Mouse (Mus musculus): ENCODE results near the gene Spem1.
"Not testable (repeated sequence)": the region's sequence is repeated elsewhere in the genome, so short reads cannot be mapped to it uniquely, and the experiment has no call there.

Gene Spem1

DNA sequence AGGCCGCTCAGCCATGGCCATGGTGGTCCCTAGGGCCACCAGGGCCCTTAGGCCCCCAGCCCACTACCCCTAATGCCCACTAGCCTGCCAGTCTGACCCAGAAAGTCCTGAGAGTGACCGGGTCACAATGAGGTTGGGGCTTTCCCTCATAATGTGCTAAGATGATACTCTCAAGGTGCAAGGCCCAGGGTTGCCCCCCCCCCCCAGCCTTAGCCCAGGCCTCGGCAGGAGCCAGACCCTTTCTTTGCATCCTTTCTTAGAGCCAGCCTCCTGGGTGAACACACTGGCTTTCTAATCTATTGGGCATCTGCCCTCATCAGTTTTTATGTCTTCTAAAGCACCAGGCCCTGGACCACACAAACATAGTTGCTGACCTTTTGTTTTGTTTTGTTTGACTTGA is at the start of gene Spem1:
Gene Spem1 (minus strand): TSS at position 101 of the 400 bp plus-strand sequence.
- DNase-seq: no peak

DNA sequence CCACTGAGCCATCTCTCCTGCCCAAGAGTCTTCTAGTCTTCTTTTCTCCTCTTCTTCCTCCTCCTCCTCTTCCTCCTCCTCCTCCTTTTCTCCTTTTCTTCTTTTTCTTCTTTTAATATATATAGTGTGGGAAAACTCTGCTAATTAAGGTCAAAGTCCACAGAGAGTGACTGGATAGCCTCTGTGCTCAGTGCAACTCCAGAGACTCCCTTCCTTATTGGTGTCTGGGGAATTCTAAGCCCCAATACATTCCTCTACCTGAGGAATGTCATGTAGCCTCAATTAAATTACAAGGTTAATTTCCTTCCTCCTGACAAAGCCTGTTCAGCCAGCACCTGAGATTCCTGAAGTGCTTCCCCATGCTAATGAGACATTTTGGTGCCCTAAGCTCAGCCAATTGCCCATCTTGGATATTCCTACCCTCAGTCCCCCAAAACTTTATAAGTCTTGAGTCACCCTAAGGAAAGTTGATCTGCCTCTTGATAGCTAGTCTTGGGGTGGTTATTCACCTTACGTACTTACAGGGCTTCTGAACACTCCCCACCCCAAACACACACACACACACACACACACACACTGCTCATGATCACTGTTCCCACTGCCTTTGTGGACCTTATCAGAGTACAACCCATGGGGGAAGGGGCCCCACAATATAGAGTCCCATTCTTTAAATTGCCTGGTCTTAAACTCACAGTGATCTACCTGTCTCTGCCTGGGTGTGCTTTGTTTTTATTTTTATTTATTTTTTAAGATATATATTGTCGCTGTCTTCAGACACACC is 48.5 kb upstream of the Spem1 start:
- DNase-seq: no peak

DNA sequence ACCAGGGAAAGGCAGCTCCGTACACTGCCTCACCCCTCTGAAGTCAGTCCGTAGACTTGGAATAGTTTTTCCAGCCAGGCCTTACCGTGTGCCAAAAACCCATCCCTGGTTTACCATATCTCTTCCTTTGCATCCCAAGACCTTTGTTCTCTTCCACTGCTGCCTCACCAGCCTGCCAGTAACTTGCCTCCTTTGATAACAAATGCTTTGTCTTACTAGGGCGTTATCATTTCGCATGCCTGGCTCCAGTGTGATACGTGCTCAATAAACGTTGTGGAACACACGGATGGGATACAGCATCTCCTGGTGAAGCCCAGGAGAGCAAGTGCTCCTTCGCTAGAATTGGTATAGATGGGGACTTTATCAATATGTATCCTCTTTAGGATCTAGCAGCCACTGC is 45.4 kb upstream of the Spem1 start:
- no peak for DNase-seq

DNA sequence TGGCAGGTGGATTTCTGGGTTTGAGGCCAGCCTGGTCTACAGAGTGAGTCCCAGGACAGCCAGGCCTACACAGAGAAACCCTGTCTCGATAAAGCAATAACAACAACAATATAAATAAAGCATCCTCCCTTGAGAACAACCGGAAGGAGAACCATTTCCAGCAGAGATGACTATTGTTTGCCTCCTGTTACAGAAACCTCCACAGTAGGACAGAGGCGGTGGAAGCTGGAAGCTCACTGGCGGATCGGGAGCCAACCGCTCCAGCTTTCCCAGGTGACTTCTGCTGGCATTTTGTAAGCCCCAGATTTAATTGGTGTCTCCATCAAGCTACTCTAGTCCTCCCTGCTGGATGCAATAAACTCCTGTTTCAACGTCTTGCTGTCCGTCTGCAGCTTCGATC is 43.6 kb upstream of the Spem1 start:
- no peak for DNase-seq

DNA sequence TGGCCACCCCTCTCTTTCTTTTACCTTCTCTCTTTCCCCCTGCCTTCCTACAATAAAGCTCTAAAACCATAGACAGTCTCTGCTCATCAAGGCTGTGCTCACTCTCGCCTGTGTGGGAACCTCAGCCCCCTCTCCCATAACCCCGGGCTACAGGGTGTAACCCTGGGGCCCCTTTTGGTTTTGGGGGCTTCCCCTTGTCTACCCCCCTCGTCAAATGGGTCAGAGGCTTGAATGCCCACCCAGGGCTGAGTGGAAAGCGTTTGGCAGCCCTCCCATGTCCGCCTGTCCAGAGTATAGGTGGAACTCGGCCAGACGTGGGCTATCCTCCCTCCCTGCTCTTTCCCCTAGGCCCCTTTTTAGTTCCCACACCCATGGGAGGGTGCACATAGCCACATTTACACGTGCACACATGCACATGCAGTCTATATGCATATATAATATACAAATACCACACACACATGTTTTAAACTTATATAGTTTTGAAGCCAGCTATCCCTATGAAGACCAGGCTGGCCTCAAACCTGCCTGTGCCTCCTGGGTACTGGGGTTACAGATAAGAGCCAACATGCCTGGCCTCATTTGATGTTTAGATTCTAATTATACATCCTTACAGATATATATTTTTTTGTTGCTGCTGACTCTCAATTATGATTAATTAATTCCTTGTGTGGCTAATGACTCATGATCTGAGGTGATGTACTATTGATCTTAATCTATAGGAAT is 42.3 kb upstream of the Spem1 start:
- DNase-seq: no peak

DNA sequence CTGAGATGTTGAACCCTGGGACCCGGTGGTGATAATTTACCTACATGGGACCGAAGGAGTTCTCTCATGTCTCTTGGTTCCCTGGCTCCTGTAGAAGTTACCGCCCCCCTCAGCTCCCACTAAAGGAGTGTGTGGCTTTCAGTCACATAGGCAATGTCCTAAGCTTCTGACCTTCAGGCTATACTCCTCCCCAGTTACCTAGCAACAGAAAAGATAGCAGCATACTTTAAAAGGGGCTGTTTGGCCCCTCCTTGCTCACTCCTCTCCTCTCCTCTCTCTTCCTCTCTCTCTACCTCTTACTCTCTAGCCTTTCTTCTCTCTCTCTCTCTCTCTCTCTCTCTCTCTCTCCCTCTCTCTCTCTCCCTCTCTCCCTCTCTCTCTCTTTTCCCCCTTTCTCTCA is 41.7 kb upstream of the Spem1 start:
- DNase-seq: not testable (repeated sequence)

DNA sequence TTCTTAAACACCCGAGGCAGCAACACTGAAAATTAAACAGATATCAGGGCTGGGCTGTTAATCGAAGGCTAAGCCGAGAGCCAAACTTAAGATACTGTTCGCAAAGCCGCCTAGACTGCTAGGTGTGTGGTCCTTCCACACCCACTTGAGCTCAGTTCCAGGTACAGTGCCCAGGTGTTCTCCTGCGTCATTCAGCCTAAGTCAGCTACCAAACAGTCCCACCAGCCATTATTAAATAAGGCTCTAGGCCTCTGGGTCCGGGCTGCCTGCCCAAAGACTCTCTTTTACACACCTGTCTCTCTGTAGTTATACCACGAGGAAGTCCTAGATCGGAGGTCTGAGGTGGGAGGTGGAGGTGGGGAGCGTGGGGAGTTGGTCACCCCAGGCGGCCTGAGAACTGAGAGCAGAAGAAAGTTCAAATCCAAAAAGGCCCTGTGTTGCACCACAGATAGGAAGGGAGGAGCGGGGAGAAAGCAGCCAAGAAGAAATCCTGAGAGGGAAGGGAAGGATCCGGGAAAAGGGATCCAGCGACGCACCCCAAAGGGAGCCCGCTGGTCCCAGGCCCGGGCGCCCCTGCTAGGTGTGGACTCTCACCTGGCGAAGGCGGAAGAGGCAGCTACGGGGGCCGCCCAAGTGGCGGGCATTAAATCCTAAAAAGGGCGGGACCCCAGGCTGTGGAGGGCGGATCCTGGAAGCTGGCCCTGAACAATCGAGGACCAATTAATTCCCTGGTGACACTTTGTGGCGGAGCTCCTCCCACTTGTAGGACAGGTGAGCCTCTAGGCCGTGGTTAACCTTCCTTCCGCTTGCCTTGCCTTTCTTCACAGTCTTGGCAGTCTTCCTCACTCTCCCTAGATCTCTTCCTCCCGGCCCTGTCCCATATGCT is 36.4 kb upstream of the Spem1 start, which contains the start of gene Tnk1:
Gene Tnk1 (minus strand): TSS at position 618 of the 886 bp plus-strand sequence.
- DNase-seq: peak; percentile 63

DNA sequence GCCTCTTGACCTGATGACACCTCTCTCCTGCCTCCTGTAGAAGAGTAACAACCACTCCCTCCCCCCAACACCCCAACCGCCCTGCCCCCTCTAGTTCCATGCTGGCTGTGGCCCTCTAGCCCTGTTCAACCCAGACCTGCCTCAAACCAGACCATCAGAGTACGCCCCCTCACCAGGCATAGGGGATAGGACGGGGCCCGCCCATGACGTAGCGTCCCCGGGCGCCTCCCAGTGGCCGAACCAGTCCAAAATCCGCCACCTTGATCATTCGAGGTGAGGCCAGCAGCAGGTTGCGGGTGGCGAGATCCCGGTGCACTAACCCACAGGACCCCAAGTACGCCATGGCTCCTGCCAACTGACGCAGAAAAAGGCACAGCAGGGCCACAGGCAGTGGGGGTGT is 33.4 kb upstream of the Spem1 start:
- DNase-seq: peak; percentile 65

DNA sequence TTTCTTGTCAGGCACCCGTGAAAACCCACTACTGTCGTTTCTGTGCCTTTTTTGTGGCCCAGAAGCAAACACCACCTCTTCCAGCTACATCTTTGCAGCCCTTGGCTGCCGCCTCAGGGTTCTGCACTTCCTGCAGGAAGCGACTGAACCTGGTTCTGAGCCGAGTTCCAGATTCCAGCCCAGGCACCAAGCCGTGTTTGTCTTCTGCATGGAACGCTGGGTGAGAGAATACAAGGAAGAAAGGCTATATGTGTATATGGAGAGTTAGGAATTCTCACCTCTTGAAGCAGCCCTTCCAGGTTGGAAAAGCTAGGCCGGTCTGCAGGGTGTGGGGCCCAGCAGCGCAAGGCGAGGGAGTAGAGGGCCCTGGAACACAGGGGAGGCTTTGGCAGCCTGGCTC is 32.7 kb upstream of the Spem1 start:
- no peak for DNase-seq

DNA sequence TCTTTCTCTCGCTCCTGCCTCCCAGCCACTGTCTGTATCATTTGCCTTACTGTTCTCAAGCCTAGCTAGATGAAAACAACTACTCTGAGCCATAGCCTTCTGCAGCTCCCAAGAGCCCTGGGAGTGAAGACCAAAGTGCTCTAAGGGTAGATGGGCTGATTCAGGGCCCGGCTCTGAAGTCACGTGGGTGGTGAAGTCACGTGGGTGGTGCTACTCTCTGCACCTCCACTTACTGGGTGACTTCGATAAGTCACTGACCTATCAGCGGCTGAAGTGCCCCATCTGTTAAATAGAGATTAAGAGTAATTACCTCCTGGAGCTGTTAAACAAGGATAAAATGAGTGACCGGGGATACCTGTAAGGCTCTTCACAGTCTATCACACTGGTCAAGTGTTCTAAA is 32.0 kb upstream of the Spem1 start:
- peak; percentile 47 for DNase-seq

DNA sequence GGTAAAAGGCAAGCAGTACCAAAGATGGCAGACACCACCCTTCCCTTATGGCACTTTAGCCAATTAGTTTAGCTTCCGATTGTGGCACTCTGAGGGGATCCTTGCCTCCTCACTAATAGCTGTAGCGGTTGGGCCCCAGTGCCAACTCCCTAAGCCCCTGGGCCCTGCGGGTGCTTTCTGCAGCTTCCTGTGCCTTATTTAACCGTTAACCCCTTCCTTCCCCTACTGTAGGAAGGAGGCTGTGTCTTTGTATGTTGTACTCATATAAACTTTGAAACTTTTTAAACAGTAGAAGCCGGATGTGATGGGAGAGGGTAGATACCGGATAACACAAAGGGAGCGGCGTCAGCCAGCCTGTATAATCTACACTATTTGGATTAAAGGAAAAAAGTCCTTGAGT is 28.8 kb upstream of the Spem1 start:
- no peak for DNase-seq

DNA sequence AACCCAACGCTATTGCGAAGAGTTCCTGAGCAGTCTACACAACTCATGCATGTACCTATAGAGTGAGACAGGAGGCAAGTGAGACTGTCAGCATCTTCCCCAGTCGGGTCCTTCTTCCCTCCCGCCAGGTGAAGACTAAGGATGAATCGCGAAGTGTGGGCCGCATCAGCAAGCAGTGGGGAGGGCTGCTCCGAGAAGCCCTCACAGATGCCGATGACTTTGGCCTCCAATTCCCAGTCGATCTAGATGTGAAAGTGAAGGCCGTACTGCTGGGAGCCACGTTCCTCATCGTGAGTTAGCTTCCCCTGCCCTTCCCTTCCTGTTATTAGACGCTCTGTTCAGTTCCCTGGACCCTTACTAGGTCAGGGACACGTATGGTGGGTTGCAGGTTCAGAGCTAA is 27.9 kb upstream of the Spem1 start:
- no peak for DNase-seq

DNA sequence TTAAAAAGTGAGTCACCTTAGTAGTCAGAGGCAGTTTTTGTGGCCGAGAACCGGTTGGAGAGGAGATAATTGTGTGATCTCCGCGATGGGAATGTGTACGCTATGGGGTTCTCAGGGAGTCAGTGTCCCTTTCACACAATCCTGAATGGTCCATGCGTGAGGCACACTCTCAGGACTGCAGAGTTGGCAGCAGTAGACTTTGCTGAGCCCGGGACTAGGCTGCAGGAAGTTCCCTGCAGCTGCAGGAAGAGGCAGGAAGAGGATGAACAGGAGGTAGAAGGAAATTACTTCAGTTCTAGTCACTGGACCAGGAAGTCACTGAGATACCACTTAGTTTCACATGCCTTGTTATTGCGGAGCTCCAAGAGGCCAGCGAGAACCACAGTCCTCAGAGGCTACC is 27.1 kb upstream of the Spem1 start:
- no peak for DNase-seq

DNA sequence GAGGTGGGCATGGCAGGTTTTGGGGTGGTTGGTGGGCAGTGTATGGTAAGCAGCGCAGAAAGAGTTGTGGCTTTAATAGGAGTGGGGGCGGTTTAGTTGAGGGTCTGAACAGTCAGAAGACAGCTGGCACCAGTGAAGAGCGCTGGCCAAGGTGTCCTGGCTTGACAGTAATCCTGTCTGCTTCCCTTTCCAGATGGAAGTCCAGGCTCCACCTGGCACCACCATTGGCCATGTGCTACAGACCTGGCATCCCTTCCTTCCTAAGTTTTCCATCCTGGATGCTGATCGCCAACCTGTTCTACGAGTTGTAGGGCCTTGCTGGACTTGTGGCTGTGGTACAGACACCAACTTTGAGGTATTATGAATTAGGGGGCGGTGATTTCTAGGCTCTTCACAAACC is 26.0 kb upstream of the Spem1 start:
- DNase-seq: no peak

DNA sequence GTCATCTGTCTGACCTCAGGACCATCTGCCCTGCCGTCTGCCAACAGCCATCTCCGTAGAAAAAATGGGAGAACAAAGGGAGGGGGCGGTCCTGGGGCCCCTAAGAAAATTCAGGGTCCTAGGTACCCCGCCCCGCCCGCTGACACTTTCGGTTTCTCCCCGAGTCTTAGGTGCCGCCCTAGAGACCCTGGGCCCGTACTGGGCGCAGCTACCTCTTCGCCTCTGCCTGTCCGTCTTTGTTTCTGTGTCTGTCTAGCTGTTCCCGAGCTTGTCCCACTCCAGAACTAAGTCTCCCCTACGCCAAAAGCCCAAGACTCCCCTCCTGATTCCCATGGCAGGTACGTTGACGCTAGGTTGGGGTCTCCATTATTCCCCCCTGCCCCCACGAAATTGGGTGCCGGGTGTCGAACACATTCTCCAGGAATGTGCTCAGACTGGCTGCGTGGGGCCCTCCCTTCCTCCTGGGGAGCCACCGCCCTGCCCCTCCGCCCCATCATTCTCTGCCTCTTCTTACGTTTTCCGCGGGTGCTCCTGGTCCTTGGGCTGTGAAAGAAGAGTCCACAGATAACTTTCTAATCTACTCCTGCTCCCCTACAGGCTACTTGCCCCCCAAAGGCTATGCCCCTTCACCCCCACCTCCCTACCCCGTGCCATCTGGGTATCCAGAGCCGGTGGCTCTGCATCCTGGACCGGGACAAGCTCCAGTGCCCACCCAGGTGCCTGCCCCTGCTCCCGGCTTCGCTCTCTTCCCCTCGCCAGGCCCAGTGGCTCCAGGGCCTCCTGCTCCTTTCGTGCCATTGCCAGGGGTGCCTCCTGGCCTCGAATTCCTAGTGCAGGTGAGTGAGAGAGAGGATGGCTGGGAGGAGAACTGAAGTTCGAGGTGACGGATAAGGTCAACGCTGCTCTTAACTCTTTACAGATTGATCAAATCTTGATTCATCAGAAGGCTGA is 25.0 kb upstream of the Spem1 start:
- peak; percentile 58 for DNase-seq

DNA sequence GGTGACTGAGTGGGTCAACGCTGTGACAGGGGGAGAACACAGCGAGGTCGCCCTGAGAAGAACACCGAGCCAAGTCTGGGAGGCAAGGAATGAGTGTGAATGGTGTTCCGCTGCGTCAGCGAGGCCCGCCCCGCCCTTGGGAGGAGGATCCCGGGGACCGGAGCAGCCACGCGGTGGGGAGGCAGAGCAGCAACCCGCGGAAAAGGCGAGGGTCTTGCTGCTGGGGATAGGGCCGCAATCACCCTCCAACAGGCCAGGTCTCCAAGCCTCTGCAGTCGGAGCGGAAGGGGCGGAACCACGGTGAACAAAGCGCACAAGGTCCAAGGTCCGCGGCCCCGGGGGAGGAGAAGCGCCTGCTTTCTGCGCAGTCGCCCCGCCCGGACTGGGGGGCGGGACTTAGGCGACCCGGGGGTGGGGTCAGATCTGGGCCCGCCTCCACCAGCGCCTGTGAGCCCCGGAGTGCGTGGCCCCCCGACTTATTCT is 24.3 kb upstream of the Spem1 start, which contains the start of gene Plscr3:
Gene Plscr3 (plus strand): TSS at position 179 of the 483 bp plus-strand sequence.
- DNase-seq: peak; percentile 97

DNA sequence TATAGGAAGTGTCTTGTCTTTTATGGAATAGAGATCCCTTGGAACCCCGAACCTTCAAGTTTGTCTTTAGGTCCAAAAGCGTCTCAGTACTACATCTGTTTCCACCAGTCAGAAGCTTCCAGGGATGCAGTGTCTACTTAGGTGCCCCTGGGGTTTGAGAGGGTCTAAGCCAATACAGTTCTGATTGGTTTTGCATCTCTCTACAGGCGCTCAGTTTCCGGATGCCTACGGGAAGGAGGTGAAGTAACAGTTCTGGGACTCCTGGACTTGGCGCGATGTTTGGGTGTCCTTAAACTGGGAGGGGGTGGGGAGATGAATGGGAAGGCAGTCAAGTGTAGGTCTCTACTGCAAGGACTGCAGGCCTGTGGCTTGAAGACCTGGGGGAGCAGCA is 16.7 kb upstream of the Spem1 start:
- peak; percentile 45 for DNase-seq

DNA sequence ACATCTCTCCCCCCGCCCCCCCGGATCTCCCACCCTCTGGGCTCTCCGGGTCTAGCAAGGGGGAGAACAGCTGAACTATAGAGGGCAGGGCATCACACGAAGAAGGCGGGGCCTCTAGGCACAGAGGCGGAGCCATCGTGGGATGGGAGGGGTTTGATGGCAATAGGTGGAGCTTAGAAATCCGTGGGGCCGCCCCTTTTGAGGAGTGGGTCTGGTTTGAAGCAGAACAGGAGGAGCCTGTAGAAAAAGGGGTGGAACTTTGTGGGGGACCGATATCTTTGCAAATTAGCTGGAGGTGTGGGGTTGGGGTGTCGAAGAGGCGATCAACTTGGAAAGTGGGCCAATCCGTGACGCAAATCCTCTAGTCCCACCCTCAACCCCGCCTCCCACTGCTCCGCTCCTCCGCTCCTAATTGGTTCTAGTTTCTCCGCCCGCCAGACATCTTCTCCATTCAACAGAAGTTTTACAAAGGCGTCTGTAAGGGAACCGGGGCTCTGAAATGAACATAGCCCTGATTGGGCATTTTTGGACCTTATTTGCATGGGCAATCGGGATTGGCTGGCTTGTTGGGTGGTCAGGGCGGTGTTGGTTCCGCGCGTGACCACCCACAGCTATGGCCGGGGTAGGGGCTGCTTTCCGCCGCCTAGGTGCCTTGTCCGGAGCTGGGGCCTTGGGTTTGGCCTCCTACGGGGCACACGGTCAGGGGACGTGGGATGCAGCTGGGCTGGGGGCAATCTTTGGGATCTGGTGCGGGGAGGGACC is 16.2 kb upstream of the Spem1 start, which contains the start of gene Tmem256:
Gene Tmem256 (plus strand): TSS at position 563 of the 762 bp plus-strand sequence.
- DNase-seq: peak; percentile 97

DNA sequence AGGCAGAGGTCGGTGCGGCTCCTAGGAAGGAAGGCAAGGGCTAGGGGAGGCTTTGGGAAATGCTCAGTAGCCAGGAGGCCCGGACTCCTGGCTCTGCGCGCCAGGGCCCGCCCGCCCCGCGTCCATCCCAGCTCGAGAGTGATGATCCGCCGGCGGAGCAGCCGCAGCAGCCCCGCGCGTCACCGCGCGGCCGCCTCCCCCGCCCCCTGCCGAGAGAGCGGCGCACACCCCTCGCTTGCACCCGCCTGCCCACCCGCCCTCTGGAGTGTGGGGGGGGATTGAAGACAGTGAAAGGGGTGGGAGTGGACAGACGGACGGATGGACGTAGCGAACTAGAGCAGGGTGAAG is 15.6 kb upstream of the Spem1 start, which contains the start of gene Nlgn2:
Gene Nlgn2 (minus strand): TSS at position 181 of the 348 bp plus-strand sequence.
- no peak for DNase-seq

DNA sequence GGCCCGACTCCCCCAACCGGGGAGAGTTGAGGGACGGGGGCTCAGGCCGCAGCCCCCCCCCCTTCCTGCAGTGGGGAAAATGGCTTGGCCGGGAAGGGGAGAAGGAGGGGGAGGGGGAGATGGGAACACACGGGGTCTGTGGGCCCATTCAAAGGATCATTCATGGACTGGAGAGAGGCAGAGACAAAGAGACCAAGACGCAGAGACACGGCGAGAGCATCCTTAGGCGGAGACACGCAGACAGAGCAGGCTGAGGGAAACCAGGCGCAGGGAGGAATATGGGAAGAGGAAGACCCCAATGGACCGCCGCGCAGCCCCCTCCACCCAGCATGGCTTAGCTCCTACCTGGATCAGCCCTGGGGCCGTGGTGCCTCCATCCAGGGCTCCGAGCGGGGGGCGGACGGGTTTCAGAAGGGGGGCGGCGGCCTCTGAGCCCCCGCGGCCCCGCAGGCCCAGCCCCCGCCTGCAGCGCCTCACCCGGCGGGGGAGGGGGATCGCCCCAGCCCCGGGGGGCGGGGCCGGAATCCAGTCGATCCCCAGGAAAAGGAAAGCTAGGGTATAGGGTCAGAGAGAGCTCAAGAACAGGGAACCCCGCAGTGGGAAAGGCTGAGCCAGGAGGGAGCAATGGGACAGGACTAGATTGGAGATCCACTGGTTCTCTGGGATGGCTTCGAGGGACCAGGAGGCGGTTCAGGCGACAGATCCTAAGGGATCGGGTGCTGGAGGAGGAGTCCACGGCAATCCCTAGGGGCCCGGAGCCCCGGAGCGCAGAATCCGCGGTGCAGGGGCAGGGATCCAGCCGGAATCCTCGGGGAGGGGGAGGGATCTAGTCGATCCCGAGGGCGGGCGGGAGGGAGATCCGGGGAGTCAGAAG is 15.0 kb upstream of the Spem1 start:
- peak; percentile 63 for DNase-seq
